Mouse (Mus musculus): ENCODE results near the gene Olfr165.
"Not testable (repeated sequence)": the region's sequence is repeated elsewhere in the genome, so short reads cannot be mapped to it uniquely, and the experiment has no call there.

Olfr165 gene

GRCm38 (mm10) chr16:19423034-19423433 lies at the start of gene Olfr165:
Gene Olfr165, minus strand, starts transcription at chr16:19423134.
- no peak for DNase-seq (ENCODE audit: low read depth, low spot score)

GRCm38 (mm10) chr16:19464365-19464764 lies 41.4 kb upstream of the Olfr165 start:
- no peak for DNase-seq (ENCODE audit: low read depth, low spot score)

GRCm38 (mm10) chr16:19458741-19459140 lies 35.8 kb upstream of the Olfr165 start:
- DNase-seq (ENCODE audit: low read depth, low spot score): not testable (repeated sequence)

- DNase-seq (ENCODE audit: low read depth, low spot score): no peak
Measured at GRCm38 (mm10) chr16:19387984-19388383, 35.0 kb downstream of the Olfr165 start.

Measured in brain, adult 2 months (tissue).